Mouse (Mus musculus) E14TG2a.4 (cell line): ENCODE results near the gene Smim24.

ENCODE experiments used
- CTCF ChIP-seq: conservative IDR thresholded peaks from 2 replicates; pipeline ENCODE4 v1.5.1; 2014; ENCODE audit warnings: low read length
- NANOG ChIP-seq: IDR thresholded peaks from 2 replicates; pipeline ENCODE4 v1.6.1; 2014; ENCODE audit warnings: borderline replicate concordance, low read length, mixed read lengths
- POU5F1 ChIP-seq: IDR thresholded peaks from 2 replicates; pipeline ENCODE4 v1.6.1; 2014; ENCODE audit warnings: low read length, borderline replicate concordance

- TF ChIP-seq CTCF (no peak), POU5F1 (no peak), NANOG (no peak)
Observed at GRCm38 (mm10) chr10:81379183-81379553, 13.7 kb upstream of the Smim24 start.
